Mouse (Mus musculus) limb, embryonic 12.5 days (tissue): ENCODE results near the gene Ptch1. TPM values are rescaled to one million over a fixed set of nuclear protein-coding genes. Genes with fewer than 3 reads are reported as not detected.
A peak's percentile ranks its signal among the peaks of the same experiment; 100 is the strongest.

Experiments used
- ATAC-seq: fragments of 200-750 bp; cut with Nextera tagmentation; 2 replicates; pipeline ENCODE4 v1.8.0; 2017; ENCODE audit warnings: low read depth, moderate TSS enrichment; ENCODE audit not compliant: insufficient number of reproducible peaks, insufficient read depth, low FRiP score, low TSS enrichment
- H3K27ac ChIP-seq: fragments of 300-500 bp; sonication (generic); 2 replicates; pipeline ENCODE4 v1.5.1; 2016; ENCODE audit warnings: mild to moderate bottlenecking, moderate library complexity
- H3K27me3 ChIP-seq: fragments of 300-500 bp; sonication (generic); 2 replicates; pipeline ENCODE4 v1.6.1; 2016; ENCODE audit warnings: mild to moderate bottlenecking, moderate library complexity
- H3K36me3 ChIP-seq: fragments of 300-500 bp; sonication (generic); 2 replicates; pipeline ENCODE4 v1.6.1; 2016; ENCODE audit warnings: mild to moderate bottlenecking, moderate library complexity
- H3K4me1 ChIP-seq: fragments of 300-500 bp; sonication (generic); replicated peaks from 2 replicates; pipeline ENCODE4 v1.6.1; 2016
- H3K4me2 ChIP-seq: fragments of 300-500 bp; sonication (generic); 2 replicates; pipeline ENCODE4 v1.6.1; 2016; ENCODE audit warnings: mild to moderate bottlenecking, moderate library complexity
- H3K4me3 ChIP-seq: fragments of 300-500 bp; sonication (generic); replicated peaks from 2 replicates; pipeline ENCODE4 v1.5.1; 2016; ENCODE audit warnings: mild to moderate bottlenecking
- H3K9ac ChIP-seq: fragments of 300-500 bp; sonication (generic); replicated peaks from 2 replicates; pipeline ENCODE4 v1.6.1; 2016; ENCODE audit warnings: mild to moderate bottlenecking, moderate library complexity
- H3K9me3 ChIP-seq: fragments of 300-500 bp; sonication (generic); 2 replicates; pipeline ENCODE4 v1.6.1; 2016; ENCODE audit warnings: mild to moderate bottlenecking, moderate library complexity
- WGBS: fragments of 180-500 bp; shearing (Covaris S2); methylation state at CpG from one replicate; pipeline ENCODE4 v1.1.7; 2016; 5-methylcytosine and 5-hydroxymethylcytosine counted together
- polyA plus RNA-seq: library from polyadenylated mRNA; unstranded; fragments of >200 nt; fragmentation: Nextera tagmentation; extraction: Ambion mirVana; gene quantifications from 2 replicates; pipeline ENCODE4 v1.2.1, GENCODE M21; 2016

Gene Ptch1
- polyA plus RNA-seq, 1 experiment from 2014 or later: 21.6 TPM

DNA sequence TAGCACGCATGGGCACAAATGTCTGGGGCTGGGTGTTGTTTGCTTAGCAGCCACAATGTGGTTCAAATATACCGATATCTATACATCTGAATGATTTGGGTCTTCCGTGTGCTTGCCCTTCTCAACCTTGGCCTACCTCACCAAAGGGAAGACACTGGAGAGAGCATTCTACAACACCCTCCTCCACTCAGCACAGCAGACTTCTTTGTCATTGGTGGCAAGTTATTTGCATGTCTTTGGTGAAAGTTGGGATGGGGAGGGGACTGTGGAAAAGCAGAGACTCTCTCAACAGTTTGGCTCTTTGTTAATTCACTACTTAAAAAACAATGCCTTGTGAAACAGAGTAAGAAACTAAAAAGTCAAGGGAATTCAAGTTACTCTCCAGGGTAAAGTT lies 43.0 kb downstream of the Ptch1 start:
- peaks cover 90% of the 10 kb centered on the region for H3K36me3 ChIP-seq
- no peak for ATAC-seq
- peaks cover 58% of the 10 kb centered on the region for H3K4me1 ChIP-seq

DNA sequence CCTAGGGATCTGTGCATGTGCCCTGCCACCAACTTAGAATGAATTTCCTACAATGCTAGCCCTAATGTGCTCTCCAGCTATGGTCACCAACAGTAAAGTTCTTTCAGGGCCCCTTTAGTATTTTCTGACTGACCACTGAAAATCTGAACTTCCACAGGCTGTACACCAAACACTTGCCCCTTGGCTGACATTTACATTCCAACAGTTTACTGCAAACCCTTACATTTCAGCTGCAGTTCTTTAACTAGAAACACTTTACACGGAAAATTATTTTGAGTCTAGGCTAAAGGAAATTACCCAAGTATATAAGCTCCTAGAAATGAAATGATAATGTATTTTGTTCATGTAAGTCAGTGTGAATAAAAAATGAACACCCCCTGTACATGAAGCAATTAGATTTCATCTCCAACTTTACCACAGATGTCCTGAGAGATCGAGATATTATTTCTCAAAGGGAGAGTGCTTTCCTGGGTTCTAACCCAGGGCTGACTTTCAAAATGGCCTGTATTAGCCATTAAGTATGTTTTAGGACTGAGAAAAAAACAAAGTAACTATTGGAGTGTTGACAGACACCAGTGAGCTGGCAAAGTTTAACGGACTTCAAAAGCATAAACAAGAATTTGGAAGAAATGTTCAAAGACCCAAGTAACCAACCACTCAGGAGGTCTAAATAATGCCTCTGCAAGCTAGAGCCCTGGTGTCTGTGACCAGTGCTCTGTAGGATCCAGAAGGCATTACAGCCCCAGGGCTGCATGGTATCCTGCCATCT lies 43.6 kb downstream of the Ptch1 start:
- H3K36me3 ChIP-seq: peaks cover 90% of the 10 kb centered on the region
- H3K27ac ChIP-seq: peak overlapping the region; percentile 74; the same call in 1 of the 2 replicates
- no peak overlapping the region for H3K4me3 ChIP-seq
- 47% methylated on average over 3 of the region's 3 CpGs for WGBS
- peaks cover 58% of the 10 kb centered on the region for H3K4me1 ChIP-seq
- no peaks in the 10 kb centered on the region for H3K27me3 ChIP-seq
- no peak overlapping the region for H3K9ac ChIP-seq
- no peaks in the 10 kb centered on the region for H3K9me3 ChIP-seq
- ATAC-seq: no peak
- H3K4me2 ChIP-seq: no peak overlapping the region

More for the DNA sequence above, 43.0 kb downstream of the Ptch1 start:
- no peak overlapping the region for H3K4me2 ChIP-seq
- WGBS: 66% methylated on average over 3 of the region's 3 CpGs
- no peaks in the 10 kb centered on the region for H3K27me3 ChIP-seq
- no peaks in the 10 kb centered on the region for H3K9me3 ChIP-seq
- no peak overlapping the region for H3K27ac ChIP-seq
- H3K4me3 ChIP-seq: no peak overlapping the region
- no peak overlapping the region for H3K9ac ChIP-seq

DNA sequence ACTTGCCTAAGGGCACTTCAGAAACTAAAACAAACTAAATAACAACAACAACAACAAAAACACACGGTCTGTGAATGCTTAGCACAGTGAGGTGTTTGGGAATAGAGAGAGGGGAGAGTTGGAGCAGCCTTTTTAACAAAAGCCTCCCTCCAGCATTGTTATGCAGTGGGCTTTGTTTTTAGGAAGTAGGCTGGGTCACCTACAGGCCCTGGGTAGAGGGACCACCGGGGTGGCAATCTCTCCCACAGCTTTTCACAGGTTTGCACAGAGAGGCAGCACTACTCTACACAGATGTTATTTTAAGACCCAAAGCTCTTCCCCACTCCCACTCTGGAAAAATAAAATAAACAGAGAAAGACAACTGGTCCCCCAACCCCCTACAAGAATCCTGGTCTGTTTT lies 44.5 kb downstream of the Ptch1 start:
- Histone ChIP-seq H3K27me3 (no peaks in the 10 kb centered on the region), H3K4me2 (peak overlapping the region; percentile 23), H3K4me1 (peaks cover 65% of the 10 kb centered on the region), H3K27ac (peak overlapping the region; percentile 74), H3K4me3 (no peak overlapping the region), H3K9me3 (no peaks in the 10 kb centered on the region), H3K36me3 (peaks cover 89% of the 10 kb centered on the region), H3K9ac (no peak overlapping the region)
- 0% methylated on average over 2 of the region's 2 CpGs for WGBS
- peak; percentile 50; the same call in 1 of the 2 replicates for ATAC-seq

DNA sequence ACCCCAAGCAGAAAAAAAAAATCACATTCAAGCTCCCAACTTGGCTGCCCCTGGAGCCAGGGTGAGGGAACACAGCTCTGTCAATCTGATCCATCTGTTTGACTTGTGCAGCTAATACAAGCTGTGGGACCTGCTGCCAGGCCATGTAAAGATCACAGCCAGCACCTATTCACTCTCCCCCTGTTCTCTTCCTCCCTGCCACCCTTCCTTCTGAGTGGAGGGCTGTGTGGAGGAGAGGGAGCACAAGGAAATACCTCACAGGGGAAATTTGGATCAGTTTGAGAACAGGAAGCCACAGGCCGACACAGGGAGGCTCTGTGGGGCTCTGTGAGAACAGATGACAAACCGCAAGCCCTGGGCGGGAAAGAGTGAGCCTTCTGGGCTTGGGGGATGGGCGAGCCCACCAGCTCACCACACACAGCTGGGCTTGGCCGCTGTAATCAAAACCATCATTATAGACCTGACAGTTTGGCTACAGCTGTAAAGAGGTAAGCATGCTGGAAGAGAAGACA lies 45.2 kb downstream of the Ptch1 start:
- peaks cover 72% of the 10 kb centered on the region for H3K4me1 ChIP-seq
- no peak overlapping the region for H3K4me3 ChIP-seq
- peak overlapping the region; percentile 74 for H3K27ac ChIP-seq
- peak overlapping the region; percentile 23 for H3K4me2 ChIP-seq
- WGBS: 0% methylated on average over 5 of the region's 5 CpGs
- peaks cover 87% of the 10 kb centered on the region for H3K36me3 ChIP-seq
- peak; percentile 70 for ATAC-seq
- no peaks in the 10 kb centered on the region for H3K27me3 ChIP-seq
- H3K9me3 ChIP-seq: no peaks in the 10 kb centered on the region
- no peak overlapping the region for H3K9ac ChIP-seq

DNA sequence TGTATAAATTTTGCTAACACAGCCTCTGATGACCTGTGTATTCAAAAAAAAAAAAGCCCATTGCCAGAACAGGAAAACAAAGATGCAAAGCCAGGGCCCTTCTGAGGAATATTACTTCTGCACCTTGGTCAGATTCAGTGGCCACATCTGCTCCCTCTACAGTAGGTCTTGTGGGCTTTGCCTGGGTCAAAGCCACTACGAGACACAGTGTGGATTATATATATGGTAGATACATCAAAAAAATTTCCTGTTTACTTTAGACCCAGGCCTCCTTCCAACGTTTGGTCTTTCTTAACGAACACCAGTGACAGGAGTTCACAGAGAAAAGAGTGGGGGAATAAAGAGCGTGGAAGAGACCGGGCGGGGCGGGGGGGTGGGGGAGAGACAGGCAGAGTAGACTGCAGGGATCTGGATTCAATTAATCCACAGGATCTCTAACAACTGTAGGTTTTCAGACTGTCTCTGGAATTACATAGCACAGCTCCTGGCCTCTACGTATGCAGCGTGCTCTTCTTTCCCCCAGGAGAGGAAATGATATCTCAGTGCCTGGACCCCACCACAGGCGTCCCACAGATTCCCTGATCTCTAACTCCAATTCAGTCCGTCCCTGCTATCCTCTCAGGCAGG lies 47.7 kb downstream of the Ptch1 start:
- Histone ChIP-seq H3K4me2 (peak overlapping the region; percentile 13; the same call in 1 of the 2 replicates), H3K4me3 (no peak overlapping the region), H3K9ac (no peak overlapping the region), H3K27me3 (no peaks in the 10 kb centered on the region), H3K4me1 (peaks cover 88% of the 10 kb centered on the region), H3K9me3 (no peaks in the 10 kb centered on the region), H3K27ac (peak overlapping the region; percentile 66; the same call in 1 of the 2 replicates), H3K36me3 (peaks cover 84% of the 10 kb centered on the region)
- WGBS: 9% methylated on average over 11 of the region's 11 CpGs
- ATAC-seq: no peak

DNA sequence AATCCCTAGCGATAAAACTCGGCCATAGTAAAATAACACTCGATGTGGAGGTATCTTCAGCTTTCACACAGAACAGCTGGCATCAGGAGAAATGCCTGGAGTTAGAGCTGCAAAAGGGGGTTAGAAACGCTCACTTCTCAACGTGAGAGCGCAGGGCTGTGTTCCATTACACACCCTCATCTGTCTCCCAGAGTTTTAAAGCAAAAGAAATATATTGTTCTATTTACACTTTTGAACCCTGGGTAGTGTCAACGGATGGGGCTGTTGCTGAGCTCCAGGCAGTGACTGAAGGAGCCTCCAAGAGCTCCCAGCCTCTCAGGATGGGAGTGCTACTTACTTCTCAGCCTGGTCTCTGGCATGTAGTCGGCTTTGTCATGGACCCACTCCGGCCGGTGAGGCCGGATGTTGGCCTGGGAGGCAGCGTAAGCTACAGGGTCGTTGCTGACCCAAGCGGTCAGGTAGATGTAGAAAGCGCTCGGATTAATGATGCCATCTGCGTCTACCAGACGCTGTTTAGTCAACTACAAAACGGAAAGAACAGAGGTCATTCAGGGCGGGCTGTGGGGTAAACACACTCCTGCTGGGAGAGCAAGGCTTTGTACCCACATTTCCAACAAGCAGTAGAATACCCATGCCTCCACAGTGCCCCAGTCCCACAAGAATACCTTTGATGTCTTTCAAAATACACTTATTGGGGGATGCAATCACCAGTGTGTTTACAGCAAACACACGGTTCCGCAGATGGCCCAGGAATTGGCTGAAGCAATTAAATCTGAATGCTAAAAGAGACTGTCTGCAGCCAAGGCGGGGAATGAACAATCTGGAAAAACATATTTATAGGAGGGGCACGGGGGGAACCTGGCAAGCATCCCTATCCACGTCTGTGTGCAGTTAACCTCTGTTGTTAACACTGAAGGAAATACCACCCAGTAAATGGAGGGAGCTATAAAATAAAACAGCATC lies 48.5 kb downstream of the Ptch1 start:
- no peak for ATAC-seq
- WGBS: 17% methylated on average over 25 of the region's 25 CpGs
- H3K4me3 ChIP-seq: no peak overlapping the region
- H3K27me3 ChIP-seq: no peaks in the 10 kb centered on the region
- H3K27ac ChIP-seq: peak overlapping the region; percentile 66
- peaks cover 84% of the 10 kb centered on the region for H3K36me3 ChIP-seq
- no peaks in the 10 kb centered on the region for H3K9me3 ChIP-seq
- 0 out of 2 replicates have a peak overlapping the region, but pooled peaks have one; percentile 13 for H3K4me2 ChIP-seq
- H3K9ac ChIP-seq: no peak overlapping the region
- peaks cover 83% of the 10 kb centered on the region for H3K4me1 ChIP-seq

DNA sequence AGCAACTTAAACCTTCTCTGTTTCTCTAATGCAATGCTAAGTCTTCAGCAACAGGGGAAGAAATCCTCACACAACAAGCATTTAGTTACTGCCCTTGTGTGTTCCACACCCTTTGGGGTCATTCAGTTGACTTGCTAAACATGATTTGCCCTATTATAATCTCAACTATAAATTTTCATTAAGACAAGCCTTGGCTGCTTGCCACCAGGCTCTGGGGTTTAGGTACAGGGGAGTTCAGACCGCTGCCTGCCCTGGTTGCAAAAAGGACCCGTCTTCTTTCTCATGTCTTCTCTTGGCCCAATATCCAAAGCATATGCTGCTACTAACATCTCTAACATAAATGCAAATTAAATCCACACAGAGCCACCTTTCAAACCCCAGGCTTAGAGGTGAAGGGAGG lies 49.3 kb downstream of the Ptch1 start:
- Histone ChIP-seq H3K9ac (no peak overlapping the region), H3K9me3 (no peaks in the 10 kb centered on the region), H3K4me3 (no peak overlapping the region), H3K4me1 (peaks cover 75% of the 10 kb centered on the region), H3K4me2 (no peak overlapping the region), H3K27ac (peak overlapping the region; percentile 66; the same call in 1 of the 2 replicates), H3K36me3 (peaks cover 84% of the 10 kb centered on the region), H3K27me3 (no peaks in the 10 kb centered on the region)
- no peak for ATAC-seq
- 36% methylated on average over 2 of the region's 2 CpGs for WGBS

DNA sequence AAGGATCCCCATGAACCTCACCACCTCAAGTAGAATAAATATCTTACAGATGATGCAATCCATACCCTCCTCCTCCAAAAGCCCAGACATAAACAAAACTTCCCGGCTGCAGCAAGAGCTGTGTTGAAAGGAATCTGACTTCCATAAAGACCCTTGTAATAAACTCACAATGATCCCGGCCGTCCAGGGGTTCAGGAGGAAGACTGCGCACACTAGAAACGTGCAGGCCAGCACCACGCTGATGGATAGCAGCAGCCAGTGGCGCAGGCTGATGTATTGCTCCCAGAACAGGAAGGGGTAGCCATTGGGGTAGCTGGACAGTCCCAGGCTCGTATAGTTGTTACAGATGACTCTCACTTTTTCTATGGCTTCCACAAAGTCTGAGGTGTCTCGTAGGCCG lies 50.6 kb downstream of the Ptch1 start:
- no peaks in the 10 kb centered on the region for H3K9me3 ChIP-seq
- peak overlapping the region; percentile 50 for H3K27ac ChIP-seq
- peaks cover 92% of the 10 kb centered on the region for H3K36me3 ChIP-seq
- no peak overlapping the region for H3K9ac ChIP-seq
- ATAC-seq: peak; percentile 53
- 30% methylated on average over 10 of the region's 10 CpGs for WGBS
- no peak overlapping the region for H3K4me2 ChIP-seq
- no peak overlapping the region for H3K4me3 ChIP-seq
- no peaks in the 10 kb centered on the region for H3K27me3 ChIP-seq
- H3K4me1 ChIP-seq: peaks cover 63% of the 10 kb centered on the region

DNA sequence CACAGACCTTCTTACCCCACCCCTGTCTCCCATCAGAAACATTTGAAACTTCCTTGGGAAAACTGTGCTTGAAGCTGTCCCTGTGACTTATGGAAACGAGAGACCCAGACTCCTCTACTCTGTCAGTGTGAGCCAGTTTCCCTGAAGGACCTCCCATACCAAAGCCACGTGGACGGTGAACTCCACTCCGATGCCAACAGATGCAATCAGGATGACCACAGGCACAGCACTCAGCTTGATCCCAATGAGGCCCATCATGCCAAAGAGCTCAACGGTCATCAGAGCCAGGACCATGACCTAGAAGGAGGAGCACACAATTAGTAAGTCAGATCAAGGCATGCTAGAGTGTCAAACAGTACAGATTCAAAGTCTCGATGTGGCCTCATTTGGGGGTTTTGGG lies 53.3 kb downstream of the Ptch1 start:
- H3K27ac ChIP-seq: no peak overlapping the region; the same call in 1 of the 2 replicates
- 90% methylated on average over 6 of the region's 6 CpGs for WGBS
- no peaks in the 10 kb centered on the region for H3K27me3 ChIP-seq
- H3K4me3 ChIP-seq: no peak overlapping the region
- H3K9ac ChIP-seq: no peak overlapping the region
- H3K4me1 ChIP-seq: peaks cover 55% of the 10 kb centered on the region
- no peak overlapping the region for H3K4me2 ChIP-seq
- ATAC-seq: no peak
- no peaks in the 10 kb centered on the region for H3K9me3 ChIP-seq
- peaks cover 93% of the 10 kb centered on the region for H3K36me3 ChIP-seq

DNA sequence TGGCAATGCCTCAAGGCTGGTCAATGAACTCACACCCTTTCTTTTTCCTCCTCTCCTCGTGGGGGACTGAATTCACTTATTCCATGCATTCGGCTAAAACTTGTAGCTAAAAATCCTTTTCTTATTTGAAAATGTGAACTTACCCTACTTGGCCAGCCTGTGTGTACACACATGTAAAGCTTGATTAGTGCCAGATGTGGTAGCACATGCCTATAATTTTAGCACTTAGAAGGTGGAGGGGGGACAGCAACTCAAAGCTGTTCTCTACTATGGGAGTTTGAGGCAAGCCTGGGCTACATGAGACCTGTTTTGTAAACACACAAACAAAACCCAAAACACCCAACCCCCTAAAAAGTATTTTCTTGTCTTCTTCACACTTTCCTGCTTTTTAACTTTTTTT lies 56.9 kb downstream of the Ptch1 start:
- ATAC-seq: no peak
- Histone ChIP-seq H3K9ac (no peak overlapping the region), H3K4me1 (peaks cover 42% of the 10 kb centered on the region), H3K27me3 (no peaks in the 10 kb centered on the region), H3K27ac (no peak overlapping the region), H3K36me3 (peaks cover 97% of the 10 kb centered on the region), H3K4me2 (no peak overlapping the region), H3K9me3 (no peaks in the 10 kb centered on the region), H3K4me3 (no peak overlapping the region)
- 63% methylated on average over 2 of the region's 2 CpGs for WGBS
